In genomic region chr4:135433443-135434394, GRCm38 (mm10) we compare ENCODE assay signal across 8 mouse cellular contexts. TPM values are rescaled to one million over a fixed set of nuclear protein-coding genes. Genes with fewer than 3 reads are reported as not detected.
DNase-seq lines count a peak whose midpoint lies in the region; ATAC-seq lines count a peak whose summit lies in the region.

Rcan3 (minus strand) TSS chr4:135433853.

- 0 out of 2 replicates have a peak within 1 kb of the TSS, but pooled peaks have one; percentile 42 for H3K27ac ChIP-seq in hindbrain, embryonic 11.5 days (ENCODE audit: low read depth, low read length)

- peak within 1 kb of the TSS; percentile 94 for H3K4me2 ChIP-seq in hindbrain, embryonic 11.5 days (replicated peaks; ENCODE audit: low read depth, low read length)

- H3K27me3 ChIP-seq in hindbrain, embryonic 11.5 days (ENCODE audit: control insufficient read depth, insufficient read depth, low read length), result no peaks in the 10 kb centered on the region

- no peaks in the 10 kb centered on the region for H3K9me3 ChIP-seq in hindbrain, embryonic 11.5 days (ENCODE audit: control insufficient read depth, low read length)

- H3K4me3 ChIP-seq in hindbrain, embryonic 11.5 days (ENCODE audit: low read depth, low read length), result peak within 1 kb of the TSS; percentile 68

- peak within 1 kb of the TSS; percentile 84 for H3K9ac ChIP-seq in hindbrain, embryonic 11.5 days (ENCODE audit: low read depth, low read length)

- 0 out of 2 replicates have a peak, but pooled peaks cover 2% of the 10 kb centered on the region for H3K4me1 ChIP-seq in hindbrain, embryonic 11.5 days (replicated peaks; ENCODE audit: control insufficient read depth, insufficient read depth, low read length)

- ATAC-seq in hindbrain, embryonic 11.5 days (ENCODE audit: low FRiP score), result peak; percentile 88

- H3K36me3 ChIP-seq in hindbrain, embryonic 11.5 days (ENCODE audit: control insufficient read depth, insufficient read depth, low read length), result no peaks in the 10 kb centered on the region

- WGBS in hindbrain, embryonic 11.5 days, result under 1% methylated on average over 63 of the region's 79 CpGs

- DNase-seq in R1 (ENCODE audit: low read depth, low spot score), result peak; percentile 79
- DNase-seq in cerebellum, postnatal 10 days, result peak; percentile 91 to 94
- peak; percentile 44 to 62 for DNase-seq in frontal cortex, postnatal 10 days (ENCODE audit: low spot score in 2 of 2)
- DNase-seq in hindbrain, embryonic 11.5 days (ENCODE audit: low spot score), result peak; percentile 91
- peak; percentile 61 to 79 for DNase-seq in layer of hippocampus, postnatal 10 days (ENCODE audit: low spot score in 2 of 2)
- peak; percentile 64 for DNase-seq in lung, postnatal 25 days (ENCODE audit: low spot score)
- peak; percentile 84 for DNase-seq in retina, adult 2 months (ENCODE audit: low read depth, low spot score)
- peak; percentile 83 for DNase-seq in thymus, postnatal 25 days

RNA-seq across cellular contexts. Expression of gene Rcan3, which starts in this region (rescaled TPM):
- 11.0 and 13.9 TPM in 2 replicates for polyA plus RNA-seq in hindbrain, embryonic 11.5 days (2014; fragmentation: Nextera tagmentation; extraction: Ambion mirVana)
- 10 to 100 TPM; 45.8 to 46.2 TPM for total RNA-seq in layer of hippocampus, postnatal 10 days (2021)

Comparison
In these comparisons a context has a peak if more than half of its experiments do, and no peak if none do; other contexts are left out.
1. Peak in every context shown above with its lines: DNase-seq, ATAC-seq, H3K4me3 ChIP-seq and H3K27ac ChIP-seq.